Mouse (Mus musculus) granulocyte monocyte progenitor cell, adult 5-6 weeks (primary cell): ENCODE results near the gene Pptc7. TPM values are rescaled to one million over a fixed set of nuclear protein-coding genes. Genes with fewer than 3 reads are reported as not detected.

Experiments
- ATAC-seq: replicated peaks from 2 replicates; pipeline ENCODE4 v1.8.0; 2016; ENCODE audit warnings: mild to moderate bottlenecking, moderate TSS enrichment, inconsistent platforms; ENCODE audit not compliant: poor library complexity, severe bottlenecking
- total RNA-seq, 2 experiments: library from RNA; stranded (forward) in 1 of 2; stranded (reverse) in 1 of 2; fragments of 200-712, 200-1000 nt in 1 of 2; fragments of >200 nt in 1 of 2; fragmentation: Nextera tagmentation in 1 of 2; gene quantifications; 2 replicates each; pipeline ENCODE4 v1.2.3; 2014 to 2017

Gene Pptc7
- total RNA-seq (2014; fragmentation: Nextera tagmentation) (12.0 and 14.8 TPM in 2 replicates), total RNA-seq (2017) (17.2 TPM in 2 replicates)

- ATAC-seq = peak; percentile 74
These were observed at the start of gene Pptc7 for GRCm38 (mm10) chr5:122284183-122285028. TSS of gene Pptc7 (plus strand) at chr5:122284365.

GRCm38 (mm10) chr5:122235196-122235836 lies 48.8 kb upstream of the Pptc7 start:
- ATAC-seq = peak; percentile 10

DNA sequence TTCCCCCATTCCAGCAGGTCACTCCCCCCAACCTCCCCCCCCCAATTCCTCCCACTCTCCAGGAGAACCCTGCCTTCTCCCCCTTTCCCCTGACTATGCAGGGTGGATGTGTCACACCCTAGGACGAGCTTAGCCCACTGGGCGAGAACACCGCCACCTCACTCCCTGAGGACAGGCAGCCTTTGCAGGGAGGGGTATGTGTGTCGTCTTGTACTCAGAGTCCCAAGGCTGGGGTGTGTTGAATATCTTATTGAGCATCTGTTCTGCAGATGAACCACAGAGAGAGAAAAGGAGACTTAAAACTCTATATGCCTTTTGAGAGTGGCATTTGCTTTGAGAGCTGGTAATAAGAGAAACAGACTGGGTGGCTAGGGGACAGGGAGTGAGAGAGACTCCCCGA lies 47.0 kb upstream of the Pptc7 start:
- ATAC-seq = no peak

DNA sequence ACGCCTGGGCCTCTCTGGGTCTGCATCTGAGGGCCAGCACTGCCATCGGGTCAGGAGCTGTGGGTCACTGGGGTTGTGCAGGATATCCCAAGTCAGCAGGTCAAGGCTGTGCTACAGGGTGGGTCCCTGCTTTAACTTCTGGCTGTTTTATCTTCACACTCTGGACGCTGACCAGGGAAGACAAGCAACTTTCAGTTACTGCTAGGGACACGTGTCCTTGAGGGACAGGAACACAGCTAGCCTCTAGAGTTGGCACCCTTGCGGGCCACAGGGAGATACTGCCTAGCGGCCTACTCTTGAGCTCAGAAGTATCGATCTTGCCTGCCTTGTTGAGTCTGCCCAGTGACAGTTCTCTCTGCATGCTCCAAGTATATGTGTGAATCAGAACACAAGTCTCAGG lies 44.5 kb upstream of the Pptc7 start:
- ATAC-seq = no peak

- no peak for ATAC-seq
These were observed 43.6 kb upstream of the Pptc7 start for GRCm38 (mm10) chr5:122240521-122240920.

GRCm38 (mm10) chr5:122240989-122241388 lies 43.2 kb upstream of the Pptc7 start:
- no peak for ATAC-seq

DNA sequence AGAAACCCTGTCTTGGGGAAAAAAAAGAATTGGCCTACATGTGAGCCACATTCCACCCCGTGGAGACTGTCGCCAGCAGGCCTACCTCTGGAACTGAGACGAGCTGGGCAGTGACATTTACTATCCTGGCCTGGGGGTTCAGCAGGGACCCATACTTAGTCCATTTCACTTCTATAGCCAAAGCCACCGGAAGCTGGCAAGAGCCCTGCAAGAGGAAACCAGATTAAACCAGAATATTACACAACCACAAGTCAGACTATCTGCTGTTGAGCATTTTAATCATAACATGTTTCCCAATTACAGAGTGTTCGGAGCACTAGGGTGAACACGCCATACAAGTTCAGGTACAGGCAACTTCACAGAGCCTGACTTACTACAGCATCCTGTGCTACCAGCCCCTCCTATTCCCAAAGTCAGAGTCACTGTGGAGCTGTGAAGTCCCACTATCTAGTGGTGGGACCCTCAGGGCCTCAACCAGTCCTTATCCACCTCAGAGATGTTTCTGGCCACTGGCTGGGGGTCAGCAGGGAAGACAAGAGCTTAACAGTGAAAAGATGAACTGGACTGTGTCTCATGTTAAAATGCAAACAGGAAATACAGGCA lies 41.5 kb upstream of the Pptc7 start:
- peak; percentile 81 for ATAC-seq

- no peak for ATAC-seq
These were observed 40.2 kb upstream of the Pptc7 start for GRCm38 (mm10) chr5:122243781-122244523.

GRCm38 (mm10) chr5:122245186-122245585 lies 39.0 kb upstream of the Pptc7 start:
- ATAC-seq = peak; percentile 10; the same call in 1 of the 2 replicates

GRCm38 (mm10) chr5:122246547-122247167 lies 37.5 kb upstream of the Pptc7 start:
- ATAC-seq = no peak

- ATAC-seq = no peak
These were observed 36.6 kb upstream of the Pptc7 start for GRCm38 (mm10) chr5:122247529-122247928.

- no peak for ATAC-seq
These were observed 36.2 kb upstream of the Pptc7 start for GRCm38 (mm10) chr5:122247934-122248333.

GRCm38 (mm10) chr5:122249281-122249680 lies 34.9 kb upstream of the Pptc7 start:
- ATAC-seq = no peak

GRCm38 (mm10) chr5:122251895-122252606 lies 32.1 kb upstream of the Pptc7 start:
- ATAC-seq = no peak

GRCm38 (mm10) chr5:122258027-122258741 lies 26.0 kb upstream of the Pptc7 start:
- ATAC-seq = peak; percentile 30; the same call in 1 of the 2 replicates

DNA sequence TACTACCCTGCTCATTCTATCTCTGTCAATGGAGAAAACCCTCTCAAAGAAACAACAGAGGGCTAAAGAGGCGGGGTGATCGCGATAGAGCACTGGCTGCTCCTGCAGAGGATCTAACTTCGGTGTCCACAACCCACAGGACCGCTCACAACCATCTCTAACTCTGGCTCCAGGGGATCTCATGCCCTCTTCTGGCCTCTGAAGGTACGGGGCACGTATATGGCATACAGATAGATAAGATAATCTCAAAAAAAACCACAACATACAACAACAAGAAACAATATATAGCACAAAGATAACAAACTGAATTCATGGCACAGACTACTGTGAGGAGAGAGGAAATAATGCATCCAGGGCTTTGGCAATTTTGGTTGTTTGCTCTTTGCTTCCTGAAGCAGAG lies 22.1 kb upstream of the Pptc7 start:
- ATAC-seq = no peak

GRCm38 (mm10) chr5:122263933-122264905 lies 19.9 kb upstream of the Pptc7 start, which contains the start of gene Tctn1:
TSS of gene Tctn1 (minus strand) at chr5:122264460.
- peak; percentile 89 for ATAC-seq
